Mouse (Mus musculus) CH12.LX (cell line): Measurements from ENCODE around the gene Proca1.

Source experiments
- BHLHE40 ChIP-seq: IDR thresholded peaks from 2 replicates; pipeline ENCODE4 v1.6.1; 2011; ENCODE audit warnings: mild to moderate bottlenecking, low read depth, low read length, improper control_type of control experiment
- CTCF ChIP-seq, 2 experiments: IDR thresholded peaks in 1 of 2; conservative IDR thresholded peaks in 1 of 2; 2 replicates each; pipeline ENCODE4 v1.5.1; 2011 to 2012; ENCODE audit warnings: low read depth in 2 of 2, low read length in 2 of 2, improper control_type of control experiment in 1 of 2, inconsistent platforms in 1 of 2, mild to moderate bottlenecking in 1 of 2, moderate library complexity in 1 of 2
- EP300 ChIP-seq: IDR thresholded peaks from 2 replicates; pipeline ENCODE4 v1.6.1; 2011; ENCODE audit warnings: low read length, improper control_type of control experiment
- KAT2A ChIP-seq: IDR thresholded peaks from 2 replicates; pipeline ENCODE4 v1.6.1; 2012; ENCODE audit warnings: low read length, improper control_type of control experiment, inconsistent platforms; ENCODE audit not compliant: insufficient replicate concordance
- MAX ChIP-seq: IDR thresholded peaks from 2 replicates; pipeline ENCODE4 v1.6.1; 2011; ENCODE audit warnings: low read length, improper control_type of control experiment
- POLR2A ChIP-seq: IDR thresholded peaks from 2 replicates; pipeline ENCODE4 v1.6.1; 2011; ENCODE audit warnings: low read depth, mild to moderate bottlenecking, improper control_type of control experiment, low read length
- USF2 ChIP-seq: conservative IDR thresholded peaks from 2 replicates; pipeline ENCODE4 v1.6.1; 2011; ENCODE audit warnings: low read depth, low read length, improper control_type of control experiment
- ZC3H11A ChIP-seq: IDR thresholded peaks from 2 replicates; pipeline ENCODE4 v1.6.1; 2012; ENCODE audit warnings: low read depth, mild to moderate bottlenecking, inconsistent platforms, low read length, improper control_type of control experiment

DNA sequence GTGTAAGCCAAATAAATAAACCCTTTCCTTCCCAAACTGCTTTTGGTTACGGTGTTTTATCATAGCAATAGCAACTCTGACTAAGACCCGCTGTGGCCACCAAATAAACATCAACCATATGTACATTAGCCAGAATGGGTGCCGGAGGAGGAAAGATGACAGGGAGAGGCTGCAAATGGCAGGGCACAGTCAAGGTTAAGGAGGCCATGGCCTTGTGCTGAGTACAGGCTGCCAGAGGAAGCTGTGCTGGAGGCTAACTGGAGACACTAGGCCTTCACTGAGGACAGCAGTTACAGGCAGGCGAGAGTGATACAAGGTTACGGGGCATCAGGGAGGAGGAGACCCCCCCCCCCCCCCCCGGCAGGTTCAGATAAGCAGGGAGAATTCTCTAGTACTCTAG, 16.7 kb downstream of the Proca1 start:
- no peak for TF ChIP-seq POLR2A
- no peak for TF ChIP-seq KAT2A
- no peak for TF ChIP-seq ZC3H11A
- no peak for TF ChIP-seq BHLHE40
- no peak for TF ChIP-seq MAX
- TF ChIP-seq USF2: no peak
- TF ChIP-seq EP300: no peak
- no peak for TF ChIP-seq CTCF (conservative IDR thresholded peaks at IDR 0.05 in 1 of 2, IDR thresholded peaks at IDR 0.05 in 1 of 2; ENCODE audit: low read depth in 2 of 2, low read length in 2 of 2)
